In genomic region chr12:80857636-80858293, GRCm38 (mm10) we compare ENCODE assay signal across 22 mouse cellular contexts.
A peak's percentile ranks its signal among the peaks of the same experiment; 100 is the strongest.
DNase-seq lines count a peak whose midpoint lies in the region; ATAC-seq lines count a peak whose summit lies in the region.
"Had no signal": no experiment of that assay in that cellular context is flagged by ENCODE, and none has a peak within 500 bp of the region (broad histone marks: within the 10 kb centered on the region; RNA-seq: fewer than 3 reads in every experiment).

No protein-coding gene starts in this region.

- H3K4me1 ChIP-seq in midbrain, embryonic 10.5 days, result peaks cover 69% of the 10 kb centered on the region
- peaks cover 13% of the 10 kb centered on the region for H3K4me1 ChIP-seq in midbrain, embryonic 16.5 days (ENCODE audit: control insufficient read depth, insufficient read depth, low read length)
- peaks cover 22% of the 10 kb centered on the region for H3K4me1 ChIP-seq in forebrain, embryonic 16.5 days (replicated peaks; ENCODE audit: control insufficient read depth, insufficient read depth, low read length)
- H3K4me1 ChIP-seq in midbrain, embryonic 11.5 days (ENCODE audit: control insufficient read depth, insufficient read depth, low read length), result peaks cover 24% of the 10 kb centered on the region
- H3K4me1 ChIP-seq in neural tube, embryonic 15.5 days, result peaks cover 21% of the 10 kb centered on the region

- H3K4me2 ChIP-seq in midbrain, embryonic 16.5 days (ENCODE audit: low read length), result no peak overlapping the region
- no peak overlapping the region for H3K4me2 ChIP-seq in forebrain, embryonic 16.5 days (ENCODE audit: low read length)
- no peak overlapping the region for H3K4me2 ChIP-seq in midbrain, embryonic 11.5 days
- H3K4me2 ChIP-seq in neural tube, embryonic 15.5 days, result no peak overlapping the region
- H3K4me2 ChIP-seq: limb, embryonic 12.5 days; liver, embryonic 13.5 days; lung, embryonic 15.5 days; stomach, embryonic 15.5 days had no signal

- H3K4me3 ChIP-seq in midbrain, embryonic 10.5 days, result no peak overlapping the region
- H3K4me3 ChIP-seq in midbrain, embryonic 16.5 days (ENCODE audit: low read depth, low read length), result no peak overlapping the region
- H3K4me3 ChIP-seq in forebrain, embryonic 16.5 days (replicated peaks; ENCODE audit: low read length), result no peak overlapping the region
- no peak overlapping the region for H3K4me3 ChIP-seq in midbrain, embryonic 11.5 days (ENCODE audit: low read depth, low read length)
- H3K4me3 ChIP-seq in neural tube, embryonic 15.5 days (replicated peaks), result no peak overlapping the region
- H3K4me3 ChIP-seq: heart, embryonic 10.5 days; limb, embryonic 12.5 days; liver, embryonic 13.5 days; lung, embryonic 15.5 days; myocyte; stomach, embryonic 15.5 days had no signal

- DNase-seq in midbrain, embryonic 10.5 days (ENCODE audit: low spot score), result no peak
- no peak for DNase-seq in midbrain, embryonic 11.5 days (ENCODE audit: low spot score, missing footprints)
- no peak for DNase-seq in left cerebral cortex, postnatal 14 days (ENCODE audit: low spot score in 2 of 2)
- no peak for DNase-seq in left cerebral cortex, adult 9 months (ENCODE audit: low spot score in 2 of 2)
- DNase-seq: adrenal gland, postnatal 36 days; cerebellum, adult 8-10 months; gastrocnemius, postnatal 36 days; heart, postnatal 14 days; kidney, adult 9 months; liver, embryonic 13.5 days; spleen, adult 18-20 months; thymus, adult 2 months had no signal

- H3K36me3 ChIP-seq in midbrain, embryonic 10.5 days, result no peaks in the 10 kb centered on the region
- no peaks in the 10 kb centered on the region for H3K36me3 ChIP-seq in midbrain, embryonic 16.5 days (ENCODE audit: control insufficient read depth, insufficient read depth, low read length)
- no peaks in the 10 kb centered on the region for H3K36me3 ChIP-seq in forebrain, embryonic 16.5 days (ENCODE audit: control insufficient read depth, insufficient read depth)
- H3K36me3 ChIP-seq in midbrain, embryonic 11.5 days (ENCODE audit: control insufficient read depth, insufficient read depth, low read length), result no peaks in the 10 kb centered on the region
- H3K36me3 ChIP-seq in neural tube, embryonic 15.5 days, result no peaks in the 10 kb centered on the region
- H3K36me3 ChIP-seq: limb, embryonic 12.5 days; lung, embryonic 15.5 days; stomach, embryonic 15.5 days had no signal

- no peak for ATAC-seq in midbrain, embryonic 16.5 days
- peak; percentile 85 for ATAC-seq in forebrain, embryonic 16.5 days
- ATAC-seq in midbrain, embryonic 11.5 days (ENCODE audit: low FRiP score), result peak; percentile 73; the same call in 1 of the 2 replicates
- 0 out of 2 replicates have a peak, but pooled peaks have one; percentile 41 for ATAC-seq in neural tube, embryonic 15.5 days (ENCODE audit: low FRiP score)
- ATAC-seq in megakaryocyte progenitor cell, adult 5-6 weeks (replicated peaks; ENCODE audit: poor library complexity), result no peak
- ATAC-seq: Patski had no signal

- peak overlapping the region; percentile 75 for H3K27ac ChIP-seq in midbrain, embryonic 10.5 days (replicated peaks)
- no peak overlapping the region for H3K27ac ChIP-seq in midbrain, embryonic 16.5 days (ENCODE audit: low read length)
- H3K27ac ChIP-seq in forebrain, embryonic 16.5 days (ENCODE audit: low read length), result no peak overlapping the region; the same call in 1 of the 2 replicates
- peak overlapping the region; percentile 67 for H3K27ac ChIP-seq in midbrain, embryonic 11.5 days (ENCODE audit: low read depth, low read length)
- peak overlapping the region; percentile 7; the same call in 1 of the 2 replicates for H3K27ac ChIP-seq in neural tube, embryonic 15.5 days (replicated peaks)
- H3K27ac ChIP-seq: heart, embryonic 10.5 days; limb, embryonic 12.5 days; liver, embryonic 13.5 days; lung, embryonic 15.5 days; stomach, embryonic 15.5 days had no signal

- intact Hi-C loops in left cerebral cortex, postnatal 14 days (cut with DNase I), result no loop called here

- no peak overlapping the region for H3K9ac ChIP-seq in midbrain, embryonic 16.5 days (ENCODE audit: low read depth, low read length)
- no peak overlapping the region for H3K9ac ChIP-seq in forebrain, embryonic 16.5 days (replicated peaks; ENCODE audit: low read depth, low read length)
- no peak overlapping the region for H3K9ac ChIP-seq in midbrain, embryonic 11.5 days (ENCODE audit: low read length)
- H3K9ac ChIP-seq in neural tube, embryonic 15.5 days (replicated peaks), result no peak overlapping the region
- H3K9ac ChIP-seq: limb, embryonic 12.5 days; liver, embryonic 13.5 days; lung, embryonic 15.5 days; stomach, embryonic 15.5 days had no signal

- whole genome bisulfite sequencing in midbrain, embryonic 10.5 days, result 80% methylated on average over 3 of the region's 3 CpGs
- 26% methylated on average over 3 of the region's 3 CpGs for WGBS in midbrain, embryonic 16.5 days
- 21% methylated on average over 3 of the region's 3 CpGs for WGBS in forebrain, embryonic 16.5 days
- WGBS in midbrain, embryonic 11.5 days, result 51% methylated on average over 3 of the region's 3 CpGs
- WGBS in neural tube, embryonic 15.5 days, result 21% methylated on average over 3 of the region's 3 CpGs

- no peaks in the 10 kb centered on the region for H3K27me3 ChIP-seq in midbrain, embryonic 10.5 days (ENCODE audit: low read depth, poor library complexity, severe bottlenecking)
- no peaks in the 10 kb centered on the region for H3K27me3 ChIP-seq in midbrain, embryonic 16.5 days (ENCODE audit: control insufficient read depth, insufficient read depth, low read depth, low read length)
- no peaks in the 10 kb centered on the region for H3K27me3 ChIP-seq in forebrain, embryonic 16.5 days (replicated peaks; ENCODE audit: control insufficient read depth, insufficient read depth, low read length)
- no peaks in the 10 kb centered on the region for H3K27me3 ChIP-seq in midbrain, embryonic 11.5 days (ENCODE audit: control insufficient read depth, insufficient read depth, low read length)
- H3K27me3 ChIP-seq in neural tube, embryonic 15.5 days (replicated peaks), result no peaks in the 10 kb centered on the region
- H3K27me3 ChIP-seq: limb, embryonic 12.5 days; liver, embryonic 13.5 days; lung, embryonic 15.5 days; Patski; stomach, embryonic 15.5 days had no signal

- H3K9me3 ChIP-seq in midbrain, embryonic 10.5 days (replicated peaks), result no peaks in the 10 kb centered on the region
- no peaks in the 10 kb centered on the region for H3K9me3 ChIP-seq in midbrain, embryonic 16.5 days (replicated peaks; ENCODE audit: control insufficient read depth, low read length, poor library complexity, severe bottlenecking)
- H3K9me3 ChIP-seq in forebrain, embryonic 16.5 days (ENCODE audit: control insufficient read depth, low read length), result no peaks in the 10 kb centered on the region
- no peaks in the 10 kb centered on the region for H3K9me3 ChIP-seq in midbrain, embryonic 11.5 days (ENCODE audit: control insufficient read depth, low read length)
- no peaks in the 10 kb centered on the region for H3K9me3 ChIP-seq in neural tube, embryonic 15.5 days (replicated peaks)
- H3K9me3 ChIP-seq: heart, embryonic 10.5 days; limb, embryonic 12.5 days; liver, embryonic 13.5 days; lung, embryonic 15.5 days; stomach, embryonic 15.5 days had no signal

Comparison
In these comparisons a context has a peak if more than half of its experiments do, and no peak if none do; other contexts are left out.
1. H3K27ac ChIP-seq: peak in midbrain, embryonic 10.5 days (single experiment), midbrain, embryonic 11.5 days (single experiment) and neural tube, embryonic 15.5 days (single experiment); none in midbrain, embryonic 16.5 days (single experiment) and forebrain, embryonic 16.5 days (single experiment).
2. ATAC-seq: peak in forebrain, embryonic 16.5 days (single experiment), midbrain, embryonic 11.5 days (single experiment) and neural tube, embryonic 15.5 days (single experiment); none in midbrain, embryonic 16.5 days (single experiment) and megakaryocyte progenitor cell, adult 5-6 weeks (single experiment).